Mouse (Mus musculus): ENCODE results near the gene Ocrl. TPM values are rescaled to one million over a fixed set of nuclear protein-coding genes. Genes with fewer than 3 reads are reported as not detected.

The Ocrl gene
- total RNA-seq (2023), result 9.3 and 14.4 TPM in 2 replicates

GRCm38 (mm10) chrX:47912306-47912792 is at the start of gene Ocrl:
Gene Ocrl, plus strand, starts transcription at chrX:47912387.

DNA sequence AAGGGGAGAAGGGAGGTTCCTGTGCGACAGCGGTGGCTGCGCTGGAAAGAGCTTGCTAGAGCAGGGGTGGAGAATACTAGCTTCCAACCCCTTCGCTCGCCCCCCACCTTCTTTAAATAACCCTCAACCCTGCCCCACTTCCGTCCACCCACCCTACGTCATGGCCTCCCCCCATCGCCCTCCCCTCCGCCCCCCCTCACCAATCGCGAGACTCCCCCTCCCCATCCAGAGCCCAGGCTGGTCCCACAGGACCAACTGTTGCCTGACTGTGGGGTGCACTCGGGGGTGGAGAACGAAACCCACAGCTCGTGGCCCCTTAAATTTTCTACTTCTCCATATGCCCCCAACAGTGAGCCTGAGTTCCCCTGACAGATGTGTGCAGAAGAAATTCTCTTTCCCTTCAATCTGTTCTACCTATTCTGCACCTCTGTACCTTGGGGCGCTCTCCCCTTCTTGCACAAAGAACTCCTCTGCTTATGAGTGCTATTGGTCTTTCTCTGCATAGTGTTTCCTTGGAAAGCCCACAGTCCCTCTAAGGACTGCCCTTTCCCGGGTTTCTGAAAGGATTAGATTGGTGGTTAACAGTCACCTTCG is 19.7 kb upstream of the Ocrl start, which contains the start of gene Smarca1:
Gene Smarca1, minus strand, starts transcription at position 544 of the 594 bp plus-strand sequence.

Other genes with a start within 250 kb of the Ocrl start
- gene Smarca1, start 19.4 kb upstream of the Ocrl start, total RNA-seq (2023), result not detected in 2 replicates
- gene Apln, start 122.5 kb downstream of the Ocrl start, total RNA-seq (2023), result 0.88 and 1.4 TPM in 2 replicates
- gene Xpnpep2, start 196.3 kb downstream of the Ocrl start, total RNA-seq (2023), result not detected in 2 replicates
- gene Sash3, start 234.0 kb downstream of the Ocrl start, total RNA-seq (2023), result 104 and 111 TPM in 2 replicates

Measured in neutrophil, adult 65 days (primary cell).